Mouse (Mus musculus) heart, embryonic 10.5 days (tissue): ENCODE measurements around the gene Efl1. TPM values are rescaled to one million over a fixed set of nuclear protein-coding genes. Genes with fewer than 3 reads are reported as not detected.
A peak's percentile ranks its signal among the peaks of the same experiment; 100 is the strongest.
"Not testable (repeated sequence)": the region's sequence is repeated elsewhere in the genome, so short reads cannot be mapped to it uniquely, and the experiment has no call there.

Source experiments
- DNase-seq: peaks from one replicate; pipeline ENCODE4 v3.0.0-alpha.2; 2017; ENCODE audit warnings: low spot score
- H3K27ac ChIP-seq: fragments of 300-500 bp; sonication (generic); 2 replicates; pipeline ENCODE4 v1.5.1; 2016; ENCODE audit warnings: mild to moderate bottlenecking
- H3K27me3 ChIP-seq: fragments of 300-500 bp; sonication (generic); 2 replicates; pipeline ENCODE4 v1.6.1; 2016; ENCODE audit warnings: mild to moderate bottlenecking; ENCODE audit not compliant: poor library complexity, insufficient read depth, severe bottlenecking
- H3K36me3 ChIP-seq: fragments of 300-500 bp; sonication (generic); 2 replicates; pipeline ENCODE4 v1.6.1; 2016; ENCODE audit warnings: mild to moderate bottlenecking, moderate library complexity
- H3K4me1 ChIP-seq: fragments of 300-500 bp; sonication (generic); 2 replicates; pipeline ENCODE4 v1.6.1; 2016; ENCODE audit warnings: mild to moderate bottlenecking
- H3K4me3 ChIP-seq: fragments of 300-500 bp; sonication (generic); 2 replicates; pipeline ENCODE4 v1.5.1; 2016; ENCODE audit warnings: mild to moderate bottlenecking, moderate library complexity
- H3K9me3 ChIP-seq: fragments of 300-500 bp; sonication (generic); 2 replicates; pipeline ENCODE4 v1.6.1; 2016; ENCODE audit warnings: mild to moderate bottlenecking, moderate library complexity
- WGBS: fragments of 180-500 bp; shearing (Covaris S2); methylation state at CpG from one replicate; pipeline ENCODE4 v1.1.7; 2016; 5-methylcytosine and 5-hydroxymethylcytosine counted together
- polyA plus RNA-seq: library from polyadenylated mRNA; unstranded; fragments of >200 nt; fragmentation: Nextera tagmentation; extraction: Ambion mirVana; gene quantifications from 2 replicates; pipeline ENCODE4 v1.2.1, GENCODE M21; 2016

Efl1 gene
- polyA plus RNA-seq, 1 experiment from 2014 or later: 18.5 TPM

DNA sequence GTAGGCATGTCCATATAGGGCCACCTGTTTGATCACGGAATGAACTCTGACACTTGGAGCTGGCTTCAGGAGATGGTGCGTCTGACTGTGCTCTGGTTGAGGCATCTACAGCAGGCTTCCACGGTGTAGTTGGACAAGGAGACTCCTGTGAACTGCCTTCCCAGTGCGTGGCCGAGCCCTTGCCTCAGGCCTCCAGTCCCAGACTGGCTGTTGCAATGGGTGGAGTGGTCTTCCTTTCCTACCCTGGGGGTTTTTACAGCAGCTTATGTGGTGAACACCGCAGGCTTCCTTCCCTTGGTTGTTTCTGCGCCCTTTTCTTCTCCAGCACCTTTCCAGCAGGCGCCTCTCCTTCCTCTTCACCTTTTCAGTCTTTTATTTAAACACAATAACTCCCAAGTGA, 100.8 kb downstream of the Efl1 start:
- no peaks in the 10 kb centered on the region for H3K36me3 ChIP-seq
- H3K27me3 ChIP-seq: no peaks in the 10 kb centered on the region
- DNase-seq: no peak
- WGBS: 83% methylated on average over 8 of the region's 8 CpGs
- 0 out of 2 replicates have a peak overlapping the region, but pooled peaks have one; percentile 44 for H3K27ac ChIP-seq
- H3K4me3 ChIP-seq: no peak overlapping the region
- no peaks in the 10 kb centered on the region for H3K9me3 ChIP-seq
- peaks cover 17% of the 10 kb centered on the region for H3K4me1 ChIP-seq

DNA sequence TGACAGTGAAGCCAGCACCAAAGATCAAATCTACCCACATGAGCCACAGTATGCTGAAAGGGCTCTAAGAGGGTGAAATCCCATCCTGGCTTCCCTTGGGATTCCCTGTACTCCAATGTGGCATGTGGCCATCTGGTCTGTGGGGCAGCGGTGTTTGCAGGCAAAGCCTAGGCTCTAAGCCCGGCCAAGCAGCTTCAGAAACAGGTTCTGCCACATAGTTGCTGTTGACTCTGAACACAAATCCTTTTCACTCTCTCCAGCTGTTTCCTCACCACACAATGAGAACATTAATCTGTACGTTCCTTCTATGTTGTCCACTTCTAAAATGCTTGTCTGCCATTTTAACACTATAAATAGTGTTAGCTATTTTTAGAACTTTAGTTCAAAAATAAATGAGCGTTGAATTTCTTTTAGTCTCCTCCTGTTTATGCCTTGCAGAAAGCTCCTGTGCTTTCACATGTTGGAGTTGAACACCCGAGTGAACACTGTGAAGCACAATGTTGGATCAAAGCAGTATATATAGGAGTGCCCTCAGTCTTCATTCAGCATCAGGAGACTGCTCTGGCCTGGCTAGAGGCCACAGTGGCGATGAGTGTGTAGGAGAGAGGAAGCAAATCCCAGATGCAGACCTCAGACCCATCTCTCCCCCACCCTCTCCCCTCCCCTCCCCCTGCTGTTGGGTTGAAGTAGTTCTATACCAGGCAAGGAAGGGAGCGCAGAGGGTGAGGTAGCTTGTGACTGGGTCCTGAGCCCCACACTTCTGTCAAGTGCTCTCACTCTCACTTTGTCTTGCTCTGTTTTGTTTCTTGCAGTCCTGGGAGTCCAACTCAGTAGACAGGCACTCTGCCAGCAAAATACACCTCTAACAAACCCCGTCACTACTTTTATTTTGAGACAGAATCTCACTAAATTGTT, 104.0 kb downstream of the Efl1 start:
- H3K4me1 ChIP-seq: peaks cover 17% of the 10 kb centered on the region
- H3K27me3 ChIP-seq: no peaks in the 10 kb centered on the region
- H3K27ac ChIP-seq: peak overlapping the region; percentile 53
- no peak for DNase-seq
- 57% methylated on average over 8 of the region's 8 CpGs for WGBS
- no peaks in the 10 kb centered on the region for H3K9me3 ChIP-seq
- H3K36me3 ChIP-seq: peaks cover 12% of the 10 kb centered on the region; the same call in 1 of the 2 replicates
- H3K4me3 ChIP-seq: no peak overlapping the region

DNA sequence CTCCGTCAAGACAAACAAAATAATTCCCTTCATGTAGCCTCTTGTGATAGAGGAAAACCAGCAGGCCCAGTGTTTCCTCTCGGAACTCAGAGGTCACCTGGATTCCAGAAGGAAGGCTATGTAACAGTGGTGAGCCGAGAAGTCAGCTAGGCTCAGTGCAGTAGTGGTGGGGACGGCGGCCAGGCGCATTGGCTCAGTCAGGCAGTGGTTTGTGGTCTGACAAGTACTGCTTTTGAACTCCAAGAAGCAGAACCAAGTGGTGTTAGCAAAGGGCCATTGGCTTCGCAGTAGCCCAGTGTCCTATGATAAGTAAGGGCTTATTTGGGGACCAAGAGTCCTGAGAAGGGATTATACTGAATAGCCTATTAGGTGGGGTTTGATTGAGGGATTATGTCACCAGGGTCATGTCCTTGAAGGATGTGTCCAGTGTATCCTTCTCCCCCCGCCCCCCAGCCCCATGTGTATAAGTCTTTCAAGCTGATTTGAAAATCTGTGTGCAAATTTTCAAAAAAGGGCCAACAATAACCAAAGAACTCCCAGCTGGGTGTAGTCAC, 107.3 kb downstream of the Efl1 start:
- WGBS: 85% methylated on average over 8 of the region's 8 CpGs
- H3K27me3 ChIP-seq: no peaks in the 10 kb centered on the region
- H3K4me3 ChIP-seq: no peak overlapping the region
- DNase-seq: no peak
- H3K27ac ChIP-seq: no peak overlapping the region
- H3K36me3 ChIP-seq: peaks cover 12% of the 10 kb centered on the region; the same call in 1 of the 2 replicates
- H3K9me3 ChIP-seq: no peaks in the 10 kb centered on the region
- H3K4me1 ChIP-seq: peaks cover 12% of the 10 kb centered on the region

DNA sequence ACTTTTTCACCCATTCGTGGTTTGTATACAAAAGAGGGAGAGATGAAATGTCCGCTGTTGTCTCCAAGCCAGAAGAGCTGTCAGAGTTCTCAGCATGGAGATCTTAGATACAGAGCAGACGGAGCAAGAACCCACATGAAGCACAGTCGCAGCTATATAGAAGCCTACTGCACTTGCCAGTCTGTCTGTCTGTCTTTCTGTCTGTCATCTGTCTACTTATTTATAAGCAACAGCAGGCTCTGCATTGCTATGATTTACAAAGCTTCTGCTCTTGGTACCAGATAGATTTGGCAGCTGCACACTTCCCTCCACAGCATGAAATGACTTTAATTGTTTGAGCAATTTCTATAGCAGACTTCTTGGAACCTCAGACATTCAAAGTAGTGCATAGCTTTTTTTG, 110.1 kb downstream of the Efl1 start:
- Histone ChIP-seq H3K36me3 (peaks cover 27% of the 10 kb centered on the region; the same call in 1 of the 2 replicates), H3K9me3 (no peaks in the 10 kb centered on the region), H3K27me3 (no peaks in the 10 kb centered on the region), H3K4me3 (no peak overlapping the region), H3K27ac (no peak overlapping the region), H3K4me1 (no peaks in the 10 kb centered on the region)
- WGBS: 88% methylated on average over 4 of the region's 4 CpGs
- DNase-seq: no peak

- 88% methylated on average over 4 of the region's 4 CpGs for WGBS
- Histone ChIP-seq H3K27ac (no peak overlapping the region), H3K4me3 (no peak overlapping the region)
These were observed 110.7 kb downstream of the Efl1 start for GRCm38 (mm10) chr7:82759091-82759490.

DNA sequence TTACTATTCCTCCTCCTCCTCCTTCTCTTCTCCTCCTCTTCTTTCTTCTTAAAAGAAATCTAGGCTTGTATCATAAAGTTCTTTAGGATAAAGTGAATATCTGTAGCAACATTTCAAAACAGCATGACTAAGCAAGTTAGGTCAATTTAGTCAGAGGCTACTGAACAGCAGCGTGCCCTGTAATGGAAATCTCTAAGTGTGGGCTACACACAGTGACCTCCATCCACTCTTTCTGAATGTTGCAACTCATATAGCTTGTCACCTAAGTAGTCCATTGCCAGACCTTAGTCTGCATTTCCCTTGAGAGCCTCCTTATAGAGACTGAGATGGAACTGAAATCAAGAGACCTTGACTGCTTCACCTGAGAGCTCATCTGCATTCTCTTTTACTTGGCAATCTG, 116.5 kb downstream of the Efl1 start:
- Histone ChIP-seq H3K27me3 (no peaks in the 10 kb centered on the region), H3K9me3 (no peaks in the 10 kb centered on the region), H3K36me3 (peaks cover 16% of the 10 kb centered on the region; the same call in 1 of the 2 replicates), H3K4me1 (no peaks in the 10 kb centered on the region), H3K27ac (no peak overlapping the region), H3K4me3 (no peak overlapping the region)
- 88% methylated on average over 1 of the region's 1 CpGs for WGBS
- DNase-seq: no peak

More at GRCm38 (mm10) chr7:82759091-82759490, 110.7 kb downstream of the Efl1 start:
- no peaks in the 10 kb centered on the region for H3K9me3 ChIP-seq
- H3K27me3 ChIP-seq: no peaks in the 10 kb centered on the region
- peaks cover 27% of the 10 kb centered on the region; the same call in 1 of the 2 replicates for H3K36me3 ChIP-seq
- DNase-seq: no peak
- H3K4me1 ChIP-seq: no peaks in the 10 kb centered on the region

DNA sequence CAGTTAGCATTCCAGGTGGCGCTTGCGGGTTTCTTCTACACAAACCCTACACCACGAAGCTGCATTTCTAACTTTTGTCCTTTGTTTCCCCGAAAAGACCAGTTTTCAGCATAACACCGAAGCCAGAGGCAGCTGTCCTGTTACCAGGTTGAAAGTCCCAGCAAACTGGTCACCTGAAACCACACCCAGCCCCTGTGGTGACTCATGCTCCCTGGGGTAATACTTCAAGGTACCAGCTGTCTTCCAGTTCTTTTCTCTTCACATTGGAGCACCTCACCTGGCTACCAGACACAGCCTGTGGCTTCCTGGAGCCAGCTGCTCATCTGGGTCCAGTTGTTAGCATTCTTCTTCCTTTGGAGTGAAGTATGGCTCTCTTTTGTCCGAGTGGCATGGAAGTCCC, 118.2 kb downstream of the Efl1 start:
- H3K36me3 ChIP-seq: peaks cover 15% of the 10 kb centered on the region; the same call in 1 of the 2 replicates
- DNase-seq: no peak
- H3K27me3 ChIP-seq: no peaks in the 10 kb centered on the region
- WGBS: 78% methylated on average over 6 of the region's 6 CpGs
- H3K4me3 ChIP-seq: no peak overlapping the region
- peaks cover 4% of the 10 kb centered on the region for H3K9me3 ChIP-seq
- no peak overlapping the region for H3K27ac ChIP-seq
- no peaks in the 10 kb centered on the region for H3K4me1 ChIP-seq

GRCm38 (mm10) chr7:82770207-82770606, 121.8 kb downstream of the Efl1 start:
- WGBS: 60% methylated on average over 6 of the region's 6 CpGs
- DNase-seq: no peak
- no peak overlapping the region for H3K27ac ChIP-seq
- peaks cover 4% of the 10 kb centered on the region for H3K9me3 ChIP-seq
- no peak overlapping the region for H3K4me3 ChIP-seq
- peaks cover 10% of the 10 kb centered on the region for H3K4me1 ChIP-seq
- no peaks in the 10 kb centered on the region for H3K27me3 ChIP-seq
- H3K36me3 ChIP-seq: 0 out of 2 replicates have a peak, but pooled peaks cover 3% of the 10 kb centered on the region

DNA sequence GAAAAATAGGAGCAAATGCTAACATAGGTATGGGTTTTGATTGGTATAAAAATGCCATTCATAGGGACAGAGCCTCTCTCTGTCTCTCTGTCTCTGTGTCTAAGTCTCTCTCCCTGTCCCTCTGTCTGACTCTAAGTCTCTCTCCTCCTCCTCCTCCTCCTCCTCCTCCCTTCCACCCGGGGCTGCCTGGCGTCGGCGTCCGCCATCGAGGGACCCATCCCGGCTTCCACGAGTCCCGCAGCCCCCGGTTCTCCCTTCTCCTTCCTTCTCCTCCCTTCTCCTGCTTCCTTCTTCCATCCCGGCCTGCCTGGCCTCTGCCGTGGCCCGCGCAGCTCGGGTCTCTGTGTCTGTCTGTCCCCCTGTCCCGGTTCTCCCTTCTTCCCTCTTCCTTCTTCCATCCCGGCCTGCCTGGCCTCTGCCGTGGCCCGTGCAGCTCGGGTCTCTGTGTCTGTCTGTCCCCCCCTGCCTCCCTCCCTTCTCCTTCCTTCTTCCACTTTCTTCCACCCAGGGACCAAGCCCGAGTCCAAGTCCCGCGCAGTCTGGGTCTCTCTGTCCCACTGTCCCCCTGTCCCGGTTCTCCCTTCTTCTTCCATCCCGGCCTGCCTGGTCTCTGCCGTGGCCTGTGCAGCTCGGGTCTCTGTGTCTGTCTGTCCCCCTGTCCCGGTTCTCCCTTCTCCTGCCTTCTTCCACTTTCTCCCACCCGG, 122.7 kb downstream of the Efl1 start:
- H3K9me3 ChIP-seq, H3K36me3 ChIP-seq, H3K27ac ChIP-seq, H3K4me1 ChIP-seq, H3K27me3 ChIP-seq, H3K4me3 ChIP-seq: not testable (repeated sequence)
- 79% methylated on average over 29 of the region's 29 CpGs for WGBS
- DNase-seq: peak; percentile 83

- not testable (repeated sequence) for H3K4me3 ChIP-seq, DNase-seq, H3K4me1 ChIP-seq, H3K9me3 ChIP-seq, H3K27me3 ChIP-seq, H3K27ac ChIP-seq, H3K36me3 ChIP-seq
- 87% methylated on average over 25 of the region's 25 CpGs for WGBS
These were observed 123.2 kb downstream of the Efl1 start for GRCm38 (mm10) chr7:82771661-82772021.

- WGBS: 72% methylated on average over 14 of the region's 14 CpGs
- no peak for DNase-seq
- Histone ChIP-seq H3K9me3 (peaks cover 4% of the 10 kb centered on the region), H3K27me3 (no peaks in the 10 kb centered on the region), H3K4me1 (peaks cover 10% of the 10 kb centered on the region), H3K4me3 (no peak overlapping the region), H3K36me3 (0 out of 2 replicates have a peak, but pooled peaks cover 9% of the 10 kb centered on the region), H3K27ac (peak overlapping the region; percentile 49; the same call in 1 of the 2 replicates)
These were observed 124.1 kb downstream of the Efl1 start for GRCm38 (mm10) chr7:82772481-82772880.

DNA sequence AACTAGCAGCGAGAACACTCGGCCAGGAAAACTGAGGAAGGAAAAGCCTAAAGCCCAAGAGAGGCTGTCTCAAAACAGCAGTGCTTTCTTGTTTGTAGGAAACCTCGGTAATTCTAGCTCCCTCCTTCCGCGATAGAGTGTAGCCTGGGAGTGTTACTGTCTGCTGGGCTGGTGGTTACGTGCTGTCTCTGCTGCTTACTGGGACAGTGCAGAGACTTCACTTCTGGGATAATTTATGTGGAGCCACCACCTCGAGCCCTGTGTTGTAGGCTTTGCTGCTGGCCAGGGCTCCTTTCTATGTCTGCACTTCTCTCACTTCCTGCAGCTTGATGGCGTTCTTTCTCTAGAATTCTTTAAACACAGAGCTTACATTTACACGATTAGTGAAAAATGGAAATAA, 124.7 kb downstream of the Efl1 start:
- Histone ChIP-seq H3K27ac (peak overlapping the region; percentile 49; the same call in 1 of the 2 replicates), H3K4me1 (peaks cover 10% of the 10 kb centered on the region), H3K9me3 (peaks cover 4% of the 10 kb centered on the region), H3K4me3 (no peak overlapping the region), H3K36me3 (0 out of 2 replicates have a peak, but pooled peaks cover 9% of the 10 kb centered on the region), H3K27me3 (no peaks in the 10 kb centered on the region)
- 68% methylated on average over 9 of the region's 9 CpGs for WGBS
- no peak for DNase-seq

DNA sequence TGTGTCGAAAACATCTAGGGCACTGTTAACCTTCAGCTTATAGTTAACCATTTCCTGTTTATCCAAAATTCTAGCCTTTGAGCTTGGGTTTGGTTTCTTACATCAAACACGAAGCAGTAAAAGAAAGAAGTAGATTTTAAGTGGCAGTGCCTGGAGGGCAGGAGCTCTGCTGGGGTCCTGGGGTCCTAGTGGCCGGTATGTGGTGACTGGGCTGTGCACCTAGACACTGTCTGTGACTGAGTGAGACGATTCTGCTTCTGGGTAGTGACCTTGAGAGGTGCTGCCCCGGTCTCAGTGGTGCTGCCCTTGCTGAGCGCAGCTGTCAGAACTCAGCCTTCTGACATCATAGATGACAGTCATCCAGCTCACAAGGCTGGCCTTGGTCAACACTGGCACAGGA, 125.5 kb downstream of the Efl1 start:
- WGBS: 80% methylated on average over 6 of the region's 6 CpGs
- Histone ChIP-seq H3K9me3 (peaks cover 4% of the 10 kb centered on the region), H3K27me3 (no peaks in the 10 kb centered on the region), H3K27ac (no peak overlapping the region), H3K4me3 (no peak overlapping the region), H3K4me1 (peaks cover 10% of the 10 kb centered on the region), H3K36me3 (0 out of 2 replicates have a peak, but pooled peaks cover 9% of the 10 kb centered on the region)
- no peak for DNase-seq
